Mouse (Mus musculus) forebrain, embryonic 16.5 days (tissue): ENCODE data around the gene Bach1. TPM values are rescaled to one million over a fixed set of nuclear protein-coding genes. Genes with fewer than 3 reads are reported as not detected.

ENCODE experiments used
- ATAC-seq: fragments of 200-750 bp; cut with Nextera tagmentation; 2 replicates; pipeline ENCODE4 v1.8.0; 2017; ENCODE audit warnings: mild to moderate bottlenecking, moderate library complexity
- H3K27ac ChIP-seq: fragments of 300-500 bp; sonication (generic); 2 replicates; pipeline ENCODE4 v1.5.1; 2014; ENCODE audit warnings: low read length, control low read depth
- H3K27me3 ChIP-seq: fragments of 300-500 bp; sonication (generic); replicated peaks from 2 replicates; pipeline ENCODE4 v1.6.1; 2014; ENCODE audit warnings: low read length; ENCODE audit not compliant: control insufficient read depth, insufficient read depth
- H3K36me3 ChIP-seq: fragments of 300-500 bp; sonication (generic); 2 replicates; pipeline ENCODE4 v1.6.1; 2014; ENCODE audit not compliant: control insufficient read depth, insufficient read depth
- H3K4me1 ChIP-seq: fragments of 300-500 bp; sonication (generic); replicated peaks from 2 replicates; pipeline ENCODE4 v1.6.1; 2014; ENCODE audit warnings: low read length; ENCODE audit not compliant: control insufficient read depth, insufficient read depth
- H3K4me2 ChIP-seq: fragments of 300-500 bp; sonication (generic); 2 replicates; pipeline ENCODE4 v1.6.1; 2014; ENCODE audit warnings: mild to moderate bottlenecking, low read length, control low read depth
- H3K4me3 ChIP-seq: fragments of 300-500 bp; sonication (generic); replicated peaks from 2 replicates; pipeline ENCODE4 v1.5.1; 2014; ENCODE audit warnings: mild to moderate bottlenecking, low read length, control low read depth
- H3K9ac ChIP-seq: fragments of 300-500 bp; sonication (generic); replicated peaks from 2 replicates; pipeline ENCODE4 v1.6.1; 2014; ENCODE audit warnings: low read depth, low read length, control low read depth
- H3K9me3 ChIP-seq: fragments of 300-500 bp; sonication (generic); 2 replicates; pipeline ENCODE4 v1.6.1; 2016; ENCODE audit warnings: low read length; ENCODE audit not compliant: control insufficient read depth
- WGBS: fragments of 180-500 bp; shearing (Covaris S2); extraction: QIAGEN DNeasy Blood & Tissue Kit; methylation state at CpG from one replicate; pipeline ENCODE4 v1.1.7; 2014; 5-methylcytosine and 5-hydroxymethylcytosine counted together
- polyA plus RNA-seq: library from polyadenylated mRNA; unstranded; fragments of >200 nt; fragmentation: Nextera tagmentation; extraction: Ambion mirVana; gene quantifications from 2 replicates; pipeline ENCODE4 v1.2.1, GENCODE M21; 2015

The Bach1 gene
- polyA plus RNA-seq, 1 experiment from 2014 or later: 21.4 TPM

- no peaks in the 10 kb centered on the region for H3K27me3 ChIP-seq
- H3K9ac ChIP-seq: no peak overlapping the region
- no peak overlapping the region for H3K4me2 ChIP-seq
- H3K27ac ChIP-seq: no peak overlapping the region
- H3K4me1 ChIP-seq: no peaks in the 10 kb centered on the region
- ATAC-seq: no peak
- 72% methylated on average over 9 of the region's 9 CpGs for whole genome bisulfite sequencing
- no peaks in the 10 kb centered on the region for H3K9me3 ChIP-seq
- no peak overlapping the region for H3K4me3 ChIP-seq
- no peaks in the 10 kb centered on the region for H3K36me3 ChIP-seq
These were observed 56.1 kb downstream of the Bach1 start for GRCm38 (mm10) chr16:87754858-87755257.

GRCm38 (mm10) chr16:87755915-87756314 is 57.2 kb downstream of the Bach1 start:
- no peak for ATAC-seq

GRCm38 (mm10) chr16:87758016-87758415 is 59.3 kb downstream of the Bach1 start:
- Histone ChIP-seq H3K4me3 (no peak overlapping the region), H3K27me3 (no peaks in the 10 kb centered on the region)
- WGBS: 96% methylated on average over 11 of the region's 11 CpGs

More at GRCm38 (mm10) chr16:87755915-87756314, 57.2 kb downstream of the Bach1 start:
- Histone ChIP-seq H3K9me3 (no peaks in the 10 kb centered on the region), H3K36me3 (no peaks in the 10 kb centered on the region), H3K4me3 (no peak overlapping the region), H3K4me2 (no peak overlapping the region), H3K27ac (no peak overlapping the region), H3K4me1 (no peaks in the 10 kb centered on the region), H3K27me3 (no peaks in the 10 kb centered on the region), H3K9ac (no peak overlapping the region)
- WGBS: 90% methylated on average over 3 of the region's 3 CpGs

GRCm38 (mm10) chr16:87764668-87765109 is 65.9 kb downstream of the Bach1 start:
- no peaks in the 10 kb centered on the region for H3K9me3 ChIP-seq
- no peak for ATAC-seq
- WGBS: 94% methylated on average over 15 of the region's 15 CpGs

More at GRCm38 (mm10) chr16:87758016-87758415, 59.3 kb downstream of the Bach1 start:
- Histone ChIP-seq H3K9ac (no peak overlapping the region), H3K36me3 (no peaks in the 10 kb centered on the region), H3K4me1 (no peaks in the 10 kb centered on the region), H3K4me2 (no peak overlapping the region), H3K27ac (no peak overlapping the region), H3K9me3 (no peaks in the 10 kb centered on the region)
- ATAC-seq: no peak

GRCm38 (mm10) chr16:87765984-87766383 is 67.2 kb downstream of the Bach1 start:
- no peaks in the 10 kb centered on the region for H3K9me3 ChIP-seq
- no peak overlapping the region for H3K4me2 ChIP-seq
- H3K4me3 ChIP-seq: no peak overlapping the region
- no peaks in the 10 kb centered on the region for H3K36me3 ChIP-seq
- 74% methylated on average over 8 of the region's 8 CpGs for WGBS
- H3K4me1 ChIP-seq: no peaks in the 10 kb centered on the region
- ATAC-seq: no peak
- H3K9ac ChIP-seq: no peak overlapping the region
- no peak overlapping the region for H3K27ac ChIP-seq
- no peaks in the 10 kb centered on the region for H3K27me3 ChIP-seq

More at GRCm38 (mm10) chr16:87764668-87765109, 65.9 kb downstream of the Bach1 start:
- Histone ChIP-seq H3K27me3 (no peaks in the 10 kb centered on the region), H3K36me3 (no peaks in the 10 kb centered on the region), H3K4me2 (no peak overlapping the region), H3K4me1 (no peaks in the 10 kb centered on the region), H3K9ac (no peak overlapping the region), H3K4me3 (no peak overlapping the region), H3K27ac (no peak overlapping the region)

GRCm38 (mm10) chr16:87770576-87770975 is 71.8 kb downstream of the Bach1 start:
- no peak overlapping the region for H3K4me2 ChIP-seq
- no peaks in the 10 kb centered on the region for H3K9me3 ChIP-seq
- no peaks in the 10 kb centered on the region for H3K4me1 ChIP-seq
- no peak overlapping the region for H3K9ac ChIP-seq
- no peaks in the 10 kb centered on the region for H3K27me3 ChIP-seq
- no peak for ATAC-seq
- H3K36me3 ChIP-seq: no peaks in the 10 kb centered on the region
- H3K4me3 ChIP-seq: no peak overlapping the region
- H3K27ac ChIP-seq: no peak overlapping the region
- WGBS: 88% methylated on average over 2 of the region's 2 CpGs

- no peak overlapping the region for H3K4me3 ChIP-seq
- no peak overlapping the region for H3K27ac ChIP-seq
- no peak overlapping the region for H3K9ac ChIP-seq
- no peak for ATAC-seq
- H3K4me2 ChIP-seq: no peak overlapping the region
- no peaks in the 10 kb centered on the region for H3K36me3 ChIP-seq
- no peaks in the 10 kb centered on the region for H3K9me3 ChIP-seq
- H3K4me1 ChIP-seq: no peaks in the 10 kb centered on the region
- H3K27me3 ChIP-seq: no peaks in the 10 kb centered on the region
- 72% methylated on average over 4 of the region's 4 CpGs for WGBS
These were observed 73.2 kb downstream of the Bach1 start for GRCm38 (mm10) chr16:87771926-87772325.

GRCm38 (mm10) chr16:87774398-87774797 is 75.7 kb downstream of the Bach1 start:
- no peak overlapping the region for H3K4me3 ChIP-seq
- 61% methylated on average over 3 of the region's 3 CpGs for WGBS
- H3K27me3 ChIP-seq: no peaks in the 10 kb centered on the region
- ATAC-seq: no peak
- H3K4me2 ChIP-seq: no peak overlapping the region
- H3K4me1 ChIP-seq: no peaks in the 10 kb centered on the region
- H3K36me3 ChIP-seq: no peaks in the 10 kb centered on the region
- no peaks in the 10 kb centered on the region for H3K9me3 ChIP-seq
- H3K9ac ChIP-seq: no peak overlapping the region
- no peak overlapping the region for H3K27ac ChIP-seq

- ATAC-seq: no peak
- WGBS: 89% methylated on average over 4 of the region's 4 CpGs
- Histone ChIP-seq H3K9me3 (no peaks in the 10 kb centered on the region), H3K4me2 (no peak overlapping the region), H3K4me3 (no peak overlapping the region), H3K27ac (no peak overlapping the region), H3K36me3 (no peaks in the 10 kb centered on the region), H3K4me1 (no peaks in the 10 kb centered on the region), H3K27me3 (no peaks in the 10 kb centered on the region), H3K9ac (no peak overlapping the region)
These were observed 78.6 kb downstream of the Bach1 start for GRCm38 (mm10) chr16:87777373-87777772.

- Histone ChIP-seq H3K4me3 (no peak overlapping the region), H3K4me2 (no peak overlapping the region), H3K27ac (no peak overlapping the region), H3K4me1 (no peaks in the 10 kb centered on the region), H3K9ac (no peak overlapping the region), H3K36me3 (no peaks in the 10 kb centered on the region), H3K27me3 (no peaks in the 10 kb centered on the region), H3K9me3 (no peaks in the 10 kb centered on the region)
- 74% methylated on average over 7 of the region's 7 CpGs for WGBS
- no peak for ATAC-seq
These were observed 82.9 kb downstream of the Bach1 start for GRCm38 (mm10) chr16:87781637-87782036.
